Mouse (Mus musculus) myocyte (in vitro differentiated cells): ENCODE data around the gene G6pc3. TPM values are rescaled to one million over a fixed set of nuclear protein-coding genes. Genes with fewer than 3 reads are reported as not detected.

Experiments used
- H3K27me3 ChIP-seq: one replicate; pipeline ENCODE4 v1.6.1; 2011; ENCODE audit not compliant: control insufficient read depth, insufficient read depth, insufficient read length
- H3K36me3 ChIP-seq: one replicate; pipeline ENCODE4 v1.6.1; 2011; ENCODE audit not compliant: control insufficient read depth, insufficient read depth
- H3K4me2 ChIP-seq: one replicate; pipeline ENCODE4 v1.6.1; 2011; ENCODE audit warnings: low read depth, control low read depth
- H3K4me3 ChIP-seq: one replicate; pipeline ENCODE4 v1.5.1; 2011; ENCODE audit warnings: mild to moderate bottlenecking, control low read depth, moderate library complexity
- H3K79me2 ChIP-seq: one replicate; pipeline ENCODE4 v1.6.1; 2011; ENCODE audit not compliant: control insufficient read depth, insufficient read depth
- H3ac ChIP-seq: one replicate; pipeline ENCODE4 v1.6.1; 2011; ENCODE audit not compliant: control insufficient read depth, insufficient read length
- CEBPB ChIP-seq: IDR thresholded peaks from 2 replicates; pipeline ENCODE4 v1.6.1; 2011; ENCODE audit warnings: mild to moderate bottlenecking, moderate library complexity; ENCODE audit not compliant: poor library complexity, insufficient read depth, severe bottlenecking
- E2F4 ChIP-seq: IDR thresholded peaks from one replicate; pipeline ENCODE4 v1.6.1; 2011; ENCODE audit warnings: mild to moderate bottlenecking, control low read depth, moderate library complexity; ENCODE audit not compliant: insufficient read depth
- MAX ChIP-seq: IDR thresholded peaks from one replicate; pipeline ENCODE4 v1.6.1; 2011; ENCODE audit warnings: low read depth, mild to moderate bottlenecking, control low read depth
- MYOD1 ChIP-seq, 3 experiments: IDR thresholded peaks; one replicate each; pipeline ENCODE4 v1.6.1; 2011; ENCODE audit warnings: control low read depth in 2 of 3, low read depth in 2 of 3, mild to moderate bottlenecking in 2 of 3, moderate library complexity in 1 of 3; ENCODE audit not compliant: insufficient read length in 2 of 3, control insufficient read depth in 1 of 3
- MYOG ChIP-seq, 3 experiments: IDR thresholded peaks; one replicate each; pipeline ENCODE4 v1.6.1; 2011; ENCODE audit warnings: control low read depth in 2 of 3, low read depth in 2 of 3, mild to moderate bottlenecking in 2 of 3; ENCODE audit not compliant: insufficient read length in 2 of 3, control insufficient read depth in 1 of 3, insufficient read depth in 1 of 3
- POLR2A ChIP-seq: IDR thresholded peaks from one replicate; pipeline ENCODE4 v1.6.1; 2011; ENCODE audit warnings: low read depth, mild to moderate bottlenecking, control low read depth, moderate library complexity; ENCODE audit not compliant: insufficient read length
- POLR2AphosphoS2 ChIP-seq: IDR thresholded peaks from one replicate; pipeline ENCODE4 v1.6.1; 2011; ENCODE audit warnings: low read depth, control low read depth; ENCODE audit not compliant: insufficient read length
- REST ChIP-seq: IDR thresholded peaks from one replicate; pipeline ENCODE4 v1.6.1; 2011; ENCODE audit warnings: mild to moderate bottlenecking, control low read depth, moderate library complexity; ENCODE audit not compliant: insufficient read depth, insufficient read length
- SRF ChIP-seq: IDR thresholded peaks from one replicate; pipeline ENCODE4 v1.6.1; 2011; ENCODE audit warnings: low read depth; ENCODE audit not compliant: control insufficient read depth, insufficient read length
- TCF12 ChIP-seq: IDR thresholded peaks from one replicate; pipeline ENCODE4 v1.6.1; 2011; ENCODE audit warnings: mild to moderate bottlenecking, control low read depth; ENCODE audit not compliant: poor library complexity, insufficient read depth, severe bottlenecking
- TCF3 ChIP-seq: IDR thresholded peaks from one replicate; pipeline ENCODE4 v1.6.1; 2011; ENCODE audit warnings: low read depth, control low read depth; ENCODE audit not compliant: insufficient read length
- USF1 ChIP-seq: IDR thresholded peaks from one replicate; pipeline ENCODE4 v1.6.1; 2011; ENCODE audit warnings: low read depth, mild to moderate bottlenecking, control low read depth, moderate library complexity
- polyA plus RNA-seq: library from polyadenylated mRNA; unstranded; fragments of >200 nt; fragmentation: generic; extraction: Trizol; gene quantifications from one replicate; pipeline ENCODE4 v1.2.1, GENCODE M21; 2012; ENCODE audit warnings: missing spikeins

Gene G6pc3
- polyA plus RNA-seq, 1 experiment: 58.1 TPM

- Histone ChIP-seq H3K36me3 (peaks cover 9% of the 10 kb centered on the region), H3K27me3 (no peaks in the 10 kb centered on the region), H3K4me3 (no peak overlapping the region), H3K79me2 (peaks cover 54% of the 10 kb centered on the region), H3ac (no peak overlapping the region), H3K4me2 (peak overlapping the region; percentile 83)
- TF ChIP-seq SRF (no peak), MYOG (IDR thresholded peaks at IDR 0.05; ENCODE audit: control insufficient read depth in 1 of 3, insufficient read depth in 1 of 3, insufficient read length in 2 of 3, low read depth in 2 of 3) (no peak), TCF3 (no peak), POLR2A (no peak), TCF12 (no peak), MYOD1 (IDR thresholded peaks at IDR 0.05; ENCODE audit: control insufficient read depth in 1 of 3, insufficient read length in 2 of 3, low read depth in 2 of 3) (no peak), REST (no peak), E2F4 (no peak), CEBPB (no peak), POLR2AphosphoS2 (no peak), USF1 (no peak), MAX (no peak)
Measured at GRCm38 (mm10) chr11:102210185-102210584, 20.8 kb downstream of the G6pc3 start.

- H3K4me3 ChIP-seq: no peak overlapping the region
- peaks cover 62% of the 10 kb centered on the region for H3K79me2 ChIP-seq
- TF ChIP-seq REST (no peak), POLR2AphosphoS2 (no peak), USF1 (no peak), MYOD1 (IDR thresholded peaks at IDR 0.05; ENCODE audit: control insufficient read depth in 1 of 3, insufficient read length in 2 of 3, low read depth in 2 of 3) (no peak), E2F4 (no peak), CEBPB (no peak), TCF12 (no peak), MAX (no peak), SRF (no peak), TCF3 (no peak)
Measured at GRCm38 (mm10) chr11:102211011-102211410, 21.6 kb downstream of the G6pc3 start.

GRCm38 (mm10) chr11:102211936-102212341, 22.5 kb downstream of the G6pc3 start:
- H3K4me2 ChIP-seq: no peak overlapping the region
- no peak overlapping the region for H3ac ChIP-seq
- peaks cover 68% of the 10 kb centered on the region for H3K79me2 ChIP-seq
- no peak overlapping the region for H3K4me3 ChIP-seq
- no peaks in the 10 kb centered on the region for H3K27me3 ChIP-seq
- TF ChIP-seq TCF12: no peak
- TF ChIP-seq E2F4: no peak
- no peak for TF ChIP-seq USF1
- TF ChIP-seq CEBPB: no peak
- TF ChIP-seq POLR2A: no peak
- TF ChIP-seq MAX: no peak
- TF ChIP-seq REST: no peak
- TF ChIP-seq MYOD1 (IDR thresholded peaks at IDR 0.05; ENCODE audit: control insufficient read depth in 1 of 3, insufficient read length in 2 of 3, low read depth in 2 of 3): no peak
- no peak for TF ChIP-seq MYOG (IDR thresholded peaks at IDR 0.05; ENCODE audit: control insufficient read depth in 1 of 3, insufficient read depth in 1 of 3, insufficient read length in 2 of 3, low read depth in 2 of 3)
- TF ChIP-seq TCF3: no peak
- TF ChIP-seq POLR2AphosphoS2: no peak
- no peak for TF ChIP-seq SRF
- H3K36me3 ChIP-seq: no peaks in the 10 kb centered on the region

More at GRCm38 (mm10) chr11:102211011-102211410, 21.6 kb downstream of the G6pc3 start:
- Histone ChIP-seq H3K36me3 (peaks cover 1% of the 10 kb centered on the region), H3K27me3 (no peaks in the 10 kb centered on the region), H3K4me2 (no peak overlapping the region), H3ac (no peak overlapping the region)

GRCm38 (mm10) chr11:102214430-102215156, 25.2 kb downstream of the G6pc3 start:
- Histone ChIP-seq H3K27me3 (no peaks in the 10 kb centered on the region), H3K4me3 (no peak overlapping the region), H3K79me2 (peaks cover 71% of the 10 kb centered on the region), H3K4me2 (peak overlapping the region; percentile 97), H3K36me3 (no peaks in the 10 kb centered on the region), H3ac (no peak overlapping the region)
- TF ChIP-seq E2F4: no peak
- TF ChIP-seq TCF3: peak; percentile 26
- no peak for TF ChIP-seq POLR2A
- TF ChIP-seq POLR2AphosphoS2: no peak
- TF ChIP-seq MYOG (IDR thresholded peaks at IDR 0.05; ENCODE audit: control insufficient read depth in 1 of 3, insufficient read depth in 1 of 3, insufficient read length in 2 of 3, low read depth in 2 of 3): peak in 2 of 3 experiments; percentile 33 to 60
- TF ChIP-seq MYOD1 (IDR thresholded peaks at IDR 0.05; ENCODE audit: control insufficient read depth in 1 of 3, insufficient read length in 2 of 3, low read depth in 2 of 3): peak in 2 of 3 experiments; percentile 71 to 92
- TF ChIP-seq REST: no peak
- no peak for TF ChIP-seq TCF12

- TF ChIP-seq TCF3 (no peak), E2F4 (no peak), USF1 (no peak), MYOD1 (IDR thresholded peaks at IDR 0.05; ENCODE audit: control insufficient read depth in 1 of 3, insufficient read length in 2 of 3, low read depth in 2 of 3) (no peak), MAX (no peak), POLR2A (no peak), REST (no peak), TCF12 (no peak), SRF (no peak), MYOG (IDR thresholded peaks at IDR 0.05; ENCODE audit: control insufficient read depth in 1 of 3, insufficient read depth in 1 of 3, insufficient read length in 2 of 3, low read depth in 2 of 3) (no peak), CEBPB (no peak), POLR2AphosphoS2 (no peak)
- H3K4me3 ChIP-seq: peak overlapping the region; percentile 29
Measured at GRCm38 (mm10) chr11:102215511-102215910, 26.1 kb downstream of the G6pc3 start.

More at GRCm38 (mm10) chr11:102215511-102215910, 26.1 kb downstream of the G6pc3 start:
- Histone ChIP-seq H3K4me2 (peak overlapping the region; percentile 97), H3K36me3 (no peaks in the 10 kb centered on the region), H3ac (no peak overlapping the region), H3K27me3 (no peaks in the 10 kb centered on the region), H3K79me2 (peaks cover 68% of the 10 kb centered on the region)
